25 mouse cellular contexts compared by ENCODE assay signal in the genomic region with DNA sequence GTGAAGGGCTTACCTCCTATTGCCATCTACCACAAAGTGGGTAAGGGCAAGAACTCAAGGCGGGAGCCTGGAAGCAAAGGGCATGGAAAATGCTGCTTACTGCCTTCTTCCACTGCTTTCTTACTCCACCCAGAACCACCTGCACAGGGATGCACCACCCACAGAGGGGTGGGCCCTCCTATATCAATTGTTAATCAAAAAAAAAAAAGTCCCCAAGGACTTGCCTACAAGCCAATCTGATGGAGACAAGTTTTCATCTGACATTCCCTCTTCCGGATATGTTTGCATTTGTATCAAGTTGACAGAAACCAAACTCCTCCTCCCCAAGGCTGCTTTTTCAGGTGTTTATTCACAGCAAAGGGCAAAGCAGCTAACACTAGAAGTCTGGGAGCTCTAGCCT.
"Had no signal": no experiment of that assay in that cellular context is flagged by ENCODE, and none has a peak within 500 bp of the region (broad histone marks: within the 10 kb centered on the region; RNA-seq: fewer than 3 reads in every experiment).

No protein-coding gene starts in this region.

- ATAC-seq: hindbrain, embryonic 16.5 days; inflammation-experienced regulatory T-cells, adult 6 months; intestine, embryonic 15.5 days; intestine, postnatal 0 days had no signal

- H3K4me3 ChIP-seq: gastrocnemius, adult 2 months; heart, embryonic 10.5 days; heart, embryonic 12.5 days; hindbrain, embryonic 13.5 days; intestine, embryonic 15.5 days; layer of hippocampus, adult 2 months; left cerebral cortex, adult 2 months; limb, embryonic 10.5 days; limb, embryonic 12.5 days; liver, embryonic 13.5 days; liver, embryonic 15.5 days had no signal

- H3K9ac ChIP-seq: heart, embryonic 12.5 days; hindbrain, embryonic 13.5 days; intestine, embryonic 15.5 days; limb, embryonic 12.5 days; liver, embryonic 13.5 days; liver, embryonic 15.5 days had no signal

- H3K4me2 ChIP-seq: heart, embryonic 12.5 days; hindbrain, embryonic 13.5 days; intestine, embryonic 15.5 days; limb, embryonic 12.5 days; liver, embryonic 11.5 days; liver, embryonic 13.5 days; liver, embryonic 15.5 days had no signal

- DNase-seq: gastrocnemius, adult 2 months; gastrocnemius, postnatal 10 days; gastrocnemius, postnatal 25 days; heart, adult 18-20 months; heart, postnatal 10 days; kidney, adult 18-20 months; kidney, adult 8-10 months; kidney, postnatal 10 days; kidney, postnatal 25 days; kidney, postnatal 4 days; liver; liver, embryonic 13.5 days had no signal

- H3K27ac ChIP-seq: gastrocnemius, adult 2 months; heart, embryonic 10.5 days; hindbrain, embryonic 13.5 days; intestine, embryonic 15.5 days; layer of hippocampus, adult 2 months; left cerebral cortex, adult 2 months; limb, embryonic 10.5 days; limb, embryonic 12.5 days; liver, embryonic 13.5 days; liver, embryonic 15.5 days had no signal

- H3K36me3 ChIP-seq: heart, embryonic 10.5 days; heart, embryonic 12.5 days; hindbrain, embryonic 13.5 days; intestine, embryonic 15.5 days; limb, embryonic 10.5 days; limb, embryonic 12.5 days; liver, embryonic 13.5 days; liver, embryonic 15.5 days had no signal

- H3K27me3 ChIP-seq: heart, embryonic 12.5 days; hindbrain, embryonic 13.5 days; intestine, embryonic 15.5 days; limb, embryonic 12.5 days; liver, embryonic 13.5 days; liver, embryonic 15.5 days had no signal

- H3K4me1 ChIP-seq: heart, embryonic 10.5 days; heart, embryonic 12.5 days; hindbrain, embryonic 13.5 days; intestine, embryonic 15.5 days; limb, embryonic 12.5 days; liver, embryonic 13.5 days; liver, embryonic 15.5 days had no signal

- H3K9me3 ChIP-seq: heart, embryonic 10.5 days; heart, embryonic 12.5 days; hindbrain, embryonic 13.5 days; intestine, embryonic 15.5 days; limb, embryonic 10.5 days; limb, embryonic 12.5 days; liver, embryonic 13.5 days; liver, embryonic 15.5 days had no signal
